Mouse (Mus musculus) neural tube, embryonic 11.5 days (tissue): ENCODE data around the gene Vmn1r101. TPM values are rescaled to one million over a fixed set of nuclear protein-coding genes. Genes with fewer than 3 reads are reported as not detected.
"Not testable (repeated sequence)": the region's sequence is repeated elsewhere in the genome, so short reads cannot be mapped to it uniquely, and the experiment has no call there.

Experiments
- ATAC-seq: fragments of 200-750 bp; cut with Nextera tagmentation; 2 replicates; pipeline ENCODE4 v1.8.0; 2017; ENCODE audit warnings: moderate number of reproducible peaks, mild to moderate bottlenecking, moderate TSS enrichment, moderate library complexity; ENCODE audit not compliant: insufficient read depth, low FRiP score, low TSS enrichment
- DNase-seq: peaks from one replicate; pipeline ENCODE4 v3.0.0-alpha.2; 2015; ENCODE audit warnings: low spot score
- H3K27ac ChIP-seq: fragments of 300-500 bp; sonication (generic); 2 replicates; pipeline ENCODE4 v1.5.1; 2014; ENCODE audit warnings: low read depth, mild to moderate bottlenecking, low read length
- H3K27me3 ChIP-seq: fragments of 300-500 bp; sonication (generic); 2 replicates; pipeline ENCODE4 v1.6.1; 2014; ENCODE audit warnings: mild to moderate bottlenecking, low read length, mixed read lengths; ENCODE audit not compliant: control insufficient read depth, insufficient read depth
- H3K36me3 ChIP-seq: fragments of 300-500 bp; sonication (generic); 2 replicates; pipeline ENCODE4 v1.6.1; 2014; ENCODE audit warnings: mild to moderate bottlenecking, low read length, moderate library complexity, mixed read lengths; ENCODE audit not compliant: control insufficient read depth, insufficient read depth
- H3K4me1 ChIP-seq: fragments of 300-500 bp; sonication (generic); 2 replicates; pipeline ENCODE4 v1.6.1; 2014; ENCODE audit warnings: low read length, mixed read lengths; ENCODE audit not compliant: control insufficient read depth, insufficient read depth
- H3K4me2 ChIP-seq: fragments of 300-500 bp; sonication (generic); 2 replicates; pipeline ENCODE4 v1.6.1; 2014; ENCODE audit warnings: low read depth, mild to moderate bottlenecking, moderate library complexity
- H3K4me3 ChIP-seq: fragments of 300-500 bp; sonication (generic); 2 replicates; pipeline ENCODE4 v1.5.1; 2014; ENCODE audit warnings: low read depth, low read length
- H3K9ac ChIP-seq: fragments of 300-500 bp; sonication (generic); 2 replicates; pipeline ENCODE4 v1.6.1; 2014; ENCODE audit warnings: mild to moderate bottlenecking, low read length
- H3K9me3 ChIP-seq: fragments of 300-500 bp; sonication (generic); 2 replicates; pipeline ENCODE4 v1.6.1; 2016; ENCODE audit warnings: low read length; ENCODE audit not compliant: control insufficient read depth
- WGBS: fragments of 180-500 bp; shearing (Covaris S2); extraction: QIAGEN DNeasy Blood & Tissue Kit; methylation state at CpG from one replicate; pipeline ENCODE4 v1.1.7; 2014; 5-methylcytosine and 5-hydroxymethylcytosine counted together
- polyA plus RNA-seq: library from polyadenylated mRNA; unstranded; fragments of >200 nt; fragmentation: Nextera tagmentation; extraction: Ambion mirVana; gene quantifications from 2 replicates; pipeline ENCODE4 v1.2.1, GENCODE M21; 2014

Vmn1r101 gene
- polyA plus RNA-seq: not detected in 2 replicates

GRCm38 (mm10) chr7:20442493-20442892 is at the start of gene Vmn1r101:
Vmn1r101 (minus strand) TSS chr7:20442593.
- not testable (repeated sequence) for H3K9ac ChIP-seq, H3K4me1 ChIP-seq, H3K27ac ChIP-seq, ATAC-seq, H3K9me3 ChIP-seq, H3K4me2 ChIP-seq, H3K4me3 ChIP-seq, DNase-seq, H3K27me3 ChIP-seq, H3K36me3 ChIP-seq
- WGBS: no CpG with 5 or more reads among the region's 2 CpGs

GRCm38 (mm10) chr7:20474825-20475224 is 32.4 kb upstream of the Vmn1r101 start, which contains the start of gene Gm10670:
Gm10670 (minus strand) TSS chr7:20474925.
- not testable (repeated sequence) for H3K4me3 ChIP-seq, H3K36me3 ChIP-seq, H3K9ac ChIP-seq, H3K4me2 ChIP-seq, ATAC-seq, H3K27me3 ChIP-seq, H3K4me1 ChIP-seq, H3K9me3 ChIP-seq, H3K27ac ChIP-seq, DNase-seq
- WGBS: no CpG with 5 or more reads among the region's 5 CpGs

- H3K4me1 ChIP-seq, H3K9ac ChIP-seq, H3K9me3 ChIP-seq, H3K4me3 ChIP-seq, ATAC-seq, H3K4me2 ChIP-seq, DNase-seq, H3K27me3 ChIP-seq, H3K36me3 ChIP-seq, H3K27ac ChIP-seq: not testable (repeated sequence)
- no CpG with 5 or more reads among the region's 3 CpGs for WGBS
These were observed 24.8 kb downstream of the Vmn1r101 start, which contains the start of gene Vmn1r100 for GRCm38 (mm10) chr7:20417642-20418041. Vmn1r100 (plus strand) TSS chr7:20417942.

Other genes starting within 250 kb of the Vmn1r101 start
- not detected in 2 replicates for gene Vmn1r95, start 248.9 kb downstream of the Vmn1r101 start, polyA plus RNA-seq
- not detected in 2 replicates for gene Gm6164, start 237.0 kb downstream of the Vmn1r101 start, polyA plus RNA-seq
- gene Gm4498, start 208.8 kb downstream of the Vmn1r101 start, polyA plus RNA-seq: not detected in 2 replicates
- gene Gm5890, start 179.8 kb downstream of the Vmn1r101 start, polyA plus RNA-seq: not detected in 2 replicates
- not detected in 2 replicates for gene Gm4133, start 108.5 kb downstream of the Vmn1r101 start, polyA plus RNA-seq
- gene Gm5728, start 67.2 kb downstream of the Vmn1r101 start, polyA plus RNA-seq: not detected in 2 replicates
- not detected in 2 replicates for gene Vmn1r100, start 24.7 kb downstream of the Vmn1r101 start, polyA plus RNA-seq
- not detected in 2 replicates for gene Gm10670, start 32.3 kb upstream of the Vmn1r101 start, polyA plus RNA-seq
- gene Vmn1r103, start 67.9 kb upstream of the Vmn1r101 start, polyA plus RNA-seq: not detected in 2 replicates
- gene Vmn1r104, start 91.2 kb upstream of the Vmn1r101 start, polyA plus RNA-seq: not detected in 2 replicates
- not detected in 2 replicates for gene Gm5726, start 103.2 kb upstream of the Vmn1r101 start, polyA plus RNA-seq
- gene Gm4141, start 133.6 kb upstream of the Vmn1r101 start, polyA plus RNA-seq: not detected in 2 replicates
- gene Gm4513, start 156.4 kb upstream of the Vmn1r101 start, polyA plus RNA-seq: not detected in 2 replicates
- not detected in 2 replicates for gene Vmn1r107, start 226.3 kb upstream of the Vmn1r101 start, polyA plus RNA-seq